Mouse (Mus musculus) adrenal gland, postnatal 4 days (tissue): ENCODE measurements around the gene Gm8369. TPM values are rescaled to one million over a fixed set of nuclear protein-coding genes. Genes with fewer than 3 reads are reported as not detected.
"Not testable (repeated sequence)": the region's sequence is repeated elsewhere in the genome, so short reads cannot be mapped to it uniquely, and the experiment has no call there.

Experiments
- DNase-seq, 2 experiments: peaks; one replicate each; pipeline ENCODE4 v3.0.0; 2021 to 2022; ENCODE audit warnings: low spot score in 2 of 2, mixed read lengths in 2 of 2
- long read RNA-seq, 2 experiments: library from polyadenylated mRNA; stranded (forward); transcript quantifications; one replicate each; pipeline ENCODE4 v2.0.0; 2021
- total RNA-seq, 2 experiments: library from RNA; stranded (reverse); gene quantifications; 2 replicates each; pipeline ENCODE4 v1.2.3; 2021

The Gm8369 gene
- total RNA-seq, result not detected
- long read RNA-seq, experiment 1, result 0 reads
- long read RNA-seq, experiment 2, result 0 reads

DNA sequence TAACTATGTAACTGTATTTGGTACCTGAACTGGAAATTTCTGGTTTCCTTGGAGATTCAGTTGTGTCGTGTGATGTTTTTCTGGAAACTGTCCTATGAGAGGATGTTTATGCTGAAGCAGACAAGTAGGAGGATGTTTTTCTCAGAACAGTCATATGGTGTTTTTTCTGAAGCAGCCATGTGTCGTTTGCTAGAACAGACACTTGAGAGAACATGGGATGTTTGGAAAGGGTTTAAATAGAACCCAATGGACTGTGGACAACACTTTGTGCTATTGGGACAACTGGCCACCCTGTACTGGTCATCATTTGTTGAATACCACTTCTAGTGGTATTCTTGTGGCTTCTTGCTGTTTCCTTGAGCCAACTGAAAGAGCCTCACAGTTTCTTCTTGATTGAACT, at the start of gene Gm8369:
Gene Gm8369 (plus strand): TSS at position 193 of the 400 bp plus-strand sequence.
- DNase-seq, result no peak

GRCm38 (mm10) chr19:11443338-11443737, 42.4 kb upstream of the Gm8369 start, which contains the start of gene Ms4a4b:
Gene Ms4a4b (plus strand): TSS chr19:11443553.
- no peak for DNase-seq

DNA sequence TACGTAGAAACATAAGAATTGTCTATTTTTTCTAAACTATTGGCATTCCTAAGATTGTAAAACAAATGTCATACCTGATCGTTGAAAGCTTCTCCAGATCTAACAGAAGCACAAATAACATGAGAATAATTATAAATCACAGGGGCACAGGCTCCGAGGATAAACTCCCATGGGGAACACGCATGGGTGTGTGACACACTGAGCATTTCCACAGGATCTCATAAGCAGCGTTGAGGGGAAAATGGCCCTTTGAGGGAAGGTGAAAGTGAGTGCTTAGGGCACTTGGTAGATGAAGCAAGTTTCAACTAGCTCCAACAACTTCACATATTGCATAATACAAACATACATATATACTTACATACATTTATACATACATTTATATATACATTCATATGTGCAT, 41.8 kb upstream of the Gm8369 start:
- DNase-seq, result no peak

- DNase-seq, result no peak
Measured at GRCm38 (mm10) chr19:11447238-11447637, 38.5 kb upstream of the Gm8369 start.

GRCm38 (mm10) chr19:11459041-11459440, 26.7 kb upstream of the Gm8369 start:
- not testable (repeated sequence) for DNase-seq

DNA sequence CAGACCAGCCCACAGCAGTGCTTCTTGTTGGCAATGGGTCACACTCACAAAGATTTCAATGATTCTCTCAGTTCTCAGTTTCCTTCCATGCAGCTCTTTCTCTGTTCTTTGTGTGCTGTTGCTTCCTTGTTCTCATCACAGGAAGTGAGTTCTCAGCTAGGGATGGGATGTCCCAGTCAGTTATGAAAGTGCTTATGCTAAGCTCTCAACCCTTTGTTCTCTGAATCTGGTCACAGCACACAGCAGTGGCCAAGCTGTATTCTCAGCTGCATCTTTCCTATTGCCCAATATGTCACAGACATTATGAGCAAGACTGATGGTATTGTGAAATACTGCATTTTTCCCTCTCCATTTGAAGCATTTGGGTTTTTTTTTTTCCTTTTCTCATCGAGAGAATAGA, 20.9 kb upstream of the Gm8369 start:
- not testable (repeated sequence) for DNase-seq

DNA sequence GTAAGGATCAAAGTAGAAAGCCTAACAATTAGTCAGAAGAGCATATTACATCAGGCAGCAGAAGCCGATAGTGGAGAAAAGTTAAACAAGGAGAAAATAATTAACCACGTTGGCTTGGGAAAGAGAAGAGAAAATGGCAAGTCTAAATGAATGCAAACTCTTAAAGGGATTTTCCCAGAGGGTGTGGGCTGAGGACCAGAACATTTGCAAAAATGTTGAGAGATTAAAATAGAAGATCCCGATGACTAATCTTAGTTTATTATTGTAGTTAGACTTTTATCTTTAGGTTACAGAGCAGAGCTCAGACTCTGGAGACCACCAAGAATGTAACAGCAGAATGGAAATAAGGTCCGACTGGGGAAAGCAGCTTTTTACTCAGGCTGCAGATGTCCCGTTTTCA, 19.3 kb upstream of the Gm8369 start:
- DNase-seq, result no peak

DNA sequence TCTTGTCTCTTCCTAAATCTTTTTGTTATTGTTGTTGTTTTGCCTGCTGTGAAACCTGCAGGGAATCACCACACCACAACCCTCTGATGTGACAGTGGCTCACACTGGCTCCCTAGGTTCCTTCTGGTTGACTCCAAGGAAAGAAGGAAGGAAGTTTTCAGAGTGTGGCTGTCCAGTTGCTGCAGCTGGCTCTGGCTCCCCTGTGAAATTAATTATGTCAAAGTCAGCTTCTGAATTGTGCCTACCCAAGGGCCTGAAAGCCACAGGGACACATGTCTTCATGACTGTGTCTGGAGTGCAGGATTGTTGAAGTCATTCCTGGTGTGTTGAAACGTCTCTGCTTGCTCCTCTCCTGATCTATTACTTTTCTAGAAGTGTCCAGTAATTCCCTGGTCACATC, 17.4 kb upstream of the Gm8369 start:
- not testable (repeated sequence) for DNase-seq

DNA sequence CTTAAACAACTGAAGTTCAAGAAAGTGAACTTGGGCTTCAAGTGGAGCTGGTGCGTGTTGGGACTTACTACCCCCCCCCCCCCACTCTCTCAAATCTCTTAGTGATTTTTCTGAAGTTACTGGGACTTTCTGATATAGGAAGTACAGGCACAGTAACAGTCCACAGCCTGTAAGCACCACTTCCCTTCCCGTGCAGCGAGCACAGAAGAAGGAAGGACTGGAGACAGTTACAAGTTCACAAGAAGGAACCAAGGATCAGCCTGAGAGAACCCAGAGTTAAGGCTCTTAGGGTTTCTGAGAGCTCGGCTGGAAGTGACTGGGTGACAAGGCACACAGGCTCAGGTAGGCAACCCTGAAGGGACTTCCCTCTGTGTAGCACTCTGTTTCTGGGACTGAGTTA, 16.5 kb upstream of the Gm8369 start, which contains the start of gene Ms4a6c:
Gene Ms4a6c (plus strand): TSS at position 152 of the 400 bp plus-strand sequence.
- DNase-seq, result not testable (repeated sequence)

DNA sequence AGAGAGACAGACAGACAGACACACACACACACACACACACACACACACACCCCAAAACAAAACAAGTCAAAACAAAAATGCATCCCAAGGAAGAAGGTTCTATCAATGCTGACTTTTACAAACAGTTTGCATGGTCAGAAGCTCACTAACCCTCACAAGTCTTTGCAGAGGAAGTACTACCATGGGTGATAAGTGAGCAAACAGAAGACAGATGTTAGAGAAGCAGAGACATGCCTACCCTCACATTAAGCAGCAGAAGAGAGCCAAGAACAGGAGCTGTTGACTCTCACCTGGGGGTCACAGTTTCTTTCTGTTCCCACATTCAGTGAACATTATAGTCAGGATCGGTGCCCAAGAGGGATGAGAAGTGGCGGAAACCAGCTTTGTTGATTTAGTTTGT, 6.0 kb upstream of the Gm8369 start:
- DNase-seq, result no peak

DNA sequence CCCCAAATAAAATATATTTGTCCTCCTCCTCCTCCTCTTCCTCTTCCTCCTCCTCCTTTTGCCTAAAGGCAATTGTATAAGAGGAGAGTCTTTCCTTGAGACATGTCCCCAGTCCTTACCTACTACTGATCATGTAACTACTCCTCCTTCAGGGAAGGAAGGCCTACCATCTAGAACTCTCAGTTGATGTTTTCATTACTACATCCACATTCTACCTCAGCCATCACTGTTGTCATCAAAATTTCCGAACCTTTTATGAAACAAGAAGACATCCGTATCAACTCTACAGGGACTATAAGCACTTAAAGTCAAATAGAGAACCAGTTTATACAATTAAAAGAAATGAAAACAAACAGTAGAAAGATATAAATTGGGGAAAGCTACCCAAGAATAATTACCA, 3.1 kb upstream of the Gm8369 start:
- no peak for DNase-seq

DNA sequence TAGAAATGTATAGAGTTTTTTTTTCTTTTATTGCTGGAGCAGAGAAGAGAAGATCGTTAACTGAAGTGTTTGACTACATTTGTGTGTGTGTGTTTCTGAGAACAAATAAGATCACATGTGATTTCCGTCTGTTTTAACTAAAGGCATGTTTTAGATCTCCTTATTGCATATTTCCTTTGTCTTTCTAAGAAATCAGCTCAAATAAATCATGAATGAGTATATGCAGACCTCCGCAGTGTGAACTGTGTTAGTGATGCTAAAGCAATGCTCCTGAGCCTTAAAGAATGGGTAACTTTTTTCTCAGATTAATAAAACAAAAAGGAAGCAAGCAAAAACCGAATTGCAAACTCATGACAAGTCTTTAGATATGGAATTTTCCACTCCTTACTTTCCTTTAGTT, 1.8 kb upstream of the Gm8369 start:
- no peak for DNase-seq

DNA sequence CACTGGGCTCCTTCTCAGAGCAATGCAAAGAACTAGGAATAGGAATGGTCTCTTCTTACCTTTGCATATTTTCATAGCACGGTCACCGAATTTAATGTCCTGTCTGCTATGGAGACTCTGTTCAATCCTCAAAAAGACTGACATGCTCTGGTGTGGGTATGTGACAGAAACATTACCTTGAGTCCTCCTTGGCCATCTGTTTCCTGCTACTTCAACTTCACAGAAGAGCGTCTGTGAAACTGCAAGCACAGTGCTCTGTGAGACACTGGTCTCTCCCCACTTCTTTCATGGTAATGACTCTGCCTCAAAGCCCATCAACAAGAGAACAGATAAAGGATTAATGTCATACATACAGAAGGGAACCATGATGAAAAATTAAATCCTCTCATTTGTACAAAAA, 1.4 kb upstream of the Gm8369 start:
- no peak for DNase-seq

DNA sequence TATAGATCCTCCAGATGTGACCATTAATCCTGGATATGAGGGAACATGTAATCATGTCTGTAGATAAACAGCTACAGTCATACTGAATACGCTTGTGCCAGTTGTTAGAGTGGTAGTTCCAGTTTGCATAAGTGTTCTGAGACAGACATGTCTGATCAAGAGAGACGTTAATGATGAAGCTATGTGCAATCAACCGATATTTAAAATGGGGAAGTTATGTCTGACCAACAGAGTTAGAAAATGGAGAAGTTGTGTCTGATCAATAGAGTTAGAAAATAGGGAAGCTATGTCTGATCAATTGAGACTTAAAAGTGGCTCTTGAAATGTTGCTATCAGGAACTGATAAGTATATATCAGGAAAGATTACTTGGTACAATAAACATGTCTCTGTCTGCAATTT, 472 bp upstream of the Gm8369 start:
- DNase-seq, result no peak

DNA sequence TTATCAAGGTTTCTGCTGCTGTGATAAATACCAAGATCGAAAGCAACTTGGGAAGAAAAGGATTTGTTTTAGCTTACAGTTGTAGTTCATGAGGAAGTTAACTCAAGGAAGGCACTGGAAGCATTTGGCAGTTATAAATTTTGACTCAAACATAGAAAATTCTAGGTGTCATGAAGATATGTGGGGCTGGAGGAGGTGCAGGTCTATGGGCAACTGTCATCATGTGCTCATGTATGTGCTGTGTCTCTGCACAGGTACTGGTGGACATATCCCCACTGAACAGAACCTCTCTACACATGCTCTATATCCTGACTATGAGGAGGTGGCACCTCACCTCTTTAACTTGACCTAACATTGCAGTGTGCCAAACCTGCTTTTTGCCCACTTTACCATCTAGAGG, 861 bp downstream of the Gm8369 start:
- DNase-seq, result no peak

DNA sequence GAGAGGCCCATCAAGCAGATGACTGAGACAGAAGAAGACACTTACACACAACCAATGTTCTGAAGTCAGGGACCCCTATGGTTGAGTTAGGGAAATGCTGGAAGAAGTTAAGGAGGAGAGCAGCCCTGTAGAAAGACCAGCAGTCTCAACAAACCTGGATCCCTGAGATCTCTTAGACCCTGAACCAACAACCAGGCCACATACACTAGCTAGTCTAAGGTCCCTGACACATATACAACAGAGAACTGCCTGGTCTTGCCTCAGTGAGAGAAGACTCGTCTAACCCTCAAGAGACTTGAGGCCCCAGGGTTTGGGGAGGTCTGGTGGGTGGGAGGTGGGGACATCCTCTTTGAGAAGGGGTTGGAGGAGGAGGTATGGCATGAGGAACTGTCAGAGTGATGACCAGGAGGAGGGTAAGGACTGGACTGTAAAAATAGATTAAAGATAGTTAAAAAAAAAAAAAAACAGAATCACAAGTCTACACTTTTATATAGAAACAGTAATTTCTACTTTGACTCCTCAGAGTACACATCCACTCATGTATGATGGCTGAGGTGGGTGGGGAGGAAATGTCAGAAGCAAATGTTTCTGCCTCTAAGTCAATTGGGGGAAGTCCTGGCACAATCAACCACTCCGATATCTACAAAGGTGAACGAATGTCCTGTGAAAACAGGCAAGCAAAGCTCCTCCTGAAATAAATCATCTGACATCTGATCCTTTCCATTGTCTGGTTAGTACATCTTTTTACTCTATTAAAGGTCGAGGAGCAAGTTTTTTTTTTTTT, 5.9 kb downstream of the Gm8369 start:
- no peak for DNase-seq

GRCm38 (mm10) chr19:11492671-11493070, 6.9 kb downstream of the Gm8369 start:
- DNase-seq, result no peak

DNA sequence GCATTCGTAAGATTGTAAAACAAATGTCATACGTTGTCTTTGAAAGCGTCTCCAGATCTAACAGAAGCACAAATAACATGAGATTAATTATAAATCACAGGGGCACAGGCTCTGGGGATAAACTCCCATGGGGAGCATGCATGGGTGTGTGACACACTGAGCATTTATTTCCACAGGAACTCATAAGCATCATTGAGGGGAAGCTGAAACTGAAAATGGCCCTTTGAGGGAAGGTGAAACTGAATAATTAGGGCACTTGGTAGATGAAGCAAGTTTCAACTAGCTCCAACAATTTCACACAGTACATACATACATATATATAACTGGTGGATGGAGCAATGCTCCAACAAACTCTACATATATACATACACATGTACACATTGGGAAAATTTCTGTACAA, 8.8 kb downstream of the Gm8369 start:
- no peak for DNase-seq

- DNase-seq, result no peak
Measured at GRCm38 (mm10) chr19:11496361-11496760, 10.6 kb downstream of the Gm8369 start.

DNA sequence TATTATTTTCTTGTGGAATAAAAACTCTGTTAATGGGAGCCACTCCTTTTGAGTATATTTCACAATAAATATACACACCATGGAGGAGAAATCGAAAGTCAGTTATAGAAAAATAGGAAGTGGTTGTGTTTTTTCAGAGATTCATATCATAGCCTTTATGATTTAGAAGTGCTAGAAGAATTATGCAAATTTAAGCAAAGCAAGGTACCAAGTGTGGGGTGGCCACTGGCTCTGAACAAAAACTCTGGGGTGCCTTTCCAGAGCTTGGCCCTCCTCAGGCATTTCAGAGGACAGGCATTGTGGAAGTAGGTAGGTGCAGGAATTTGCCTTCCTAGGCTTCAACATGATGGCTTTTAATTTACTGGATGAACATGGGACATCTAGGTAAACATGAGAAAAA, 11.6 kb downstream of the Gm8369 start:
- DNase-seq, result not testable (repeated sequence)

DNA sequence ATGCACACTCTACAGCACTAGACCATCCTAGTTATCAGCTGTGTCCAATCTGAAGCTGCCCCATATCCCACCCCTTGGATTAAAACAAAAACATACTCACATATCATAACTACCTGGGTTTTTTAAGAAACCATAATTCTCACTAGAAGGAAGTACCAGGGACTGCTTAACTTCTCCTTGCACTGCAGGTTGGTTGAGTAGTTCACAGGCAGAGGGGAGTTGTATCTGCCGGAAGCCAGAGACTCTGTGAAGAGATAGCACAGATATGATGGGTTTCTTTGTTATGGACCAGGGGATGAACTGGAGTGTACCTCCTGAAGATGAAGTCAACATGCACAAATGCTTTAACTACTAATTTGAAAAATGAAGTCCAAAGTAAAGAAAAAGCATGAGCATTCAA, 15.1 kb downstream of the Gm8369 start:
- DNase-seq, result no peak

DNA sequence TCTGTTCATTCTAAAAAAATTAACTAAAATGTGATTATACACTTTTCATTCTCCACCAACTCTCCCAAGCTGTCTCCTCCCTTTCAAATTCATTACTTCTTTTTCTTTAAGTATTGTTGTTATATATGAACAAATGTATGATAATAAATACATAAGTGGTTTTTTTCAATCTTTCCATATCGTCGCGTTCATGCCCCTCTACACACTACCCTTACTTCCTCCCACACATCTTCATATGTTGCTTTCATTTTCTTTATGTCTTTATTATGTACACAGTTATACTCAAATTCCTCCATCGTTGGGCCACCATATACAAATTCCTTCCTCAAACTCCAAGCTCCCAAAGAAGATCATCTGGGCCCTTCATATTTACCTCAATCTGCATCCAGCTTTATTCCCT, 15.6 kb downstream of the Gm8369 start:
- DNase-seq, result no peak

DNA sequence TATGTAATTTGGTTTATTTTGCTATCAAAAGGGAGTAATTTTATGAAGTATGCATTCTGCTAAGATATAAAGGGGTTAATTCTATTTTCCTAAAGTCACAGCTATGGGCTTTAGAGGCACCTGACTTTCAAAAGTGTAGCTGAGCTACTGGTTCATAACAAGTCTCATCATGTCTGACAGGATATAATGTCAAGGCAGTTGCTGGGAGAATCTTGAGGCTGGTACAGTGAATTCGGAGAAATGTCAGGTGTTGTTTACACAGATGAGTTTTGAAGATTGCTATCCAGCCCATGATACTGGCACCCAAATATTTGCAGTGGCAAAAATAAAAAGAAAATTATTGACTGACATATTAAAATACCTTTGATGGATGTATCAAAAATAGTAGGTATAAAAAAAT, 19.1 kb downstream of the Gm8369 start:
- no peak for DNase-seq
